Mouse (Mus musculus) limb, embryonic 11.5 days (tissue): ENCODE measurements at regions not wholly inside any gene's neighbourhood (a gene's known extent, or its start where the extent isn't known, plus 50 kb on each side); places are given as distances from the start of the nearest gene placed in this dataset.

Experiments
- ATAC-seq: fragments of 200-750 bp; cut with Nextera tagmentation; 2 replicates; pipeline ENCODE4 v1.8.0; 2017; ENCODE audit warnings: low read depth; ENCODE audit not compliant: insufficient number of reproducible peaks, low FRiP score, low TSS enrichment
- DNase-seq: peaks from one replicate; pipeline ENCODE4 v3.0.0-alpha.2; 2015; ENCODE audit warnings: low spot score
- H3K27ac ChIP-seq: fragments of 300-500 bp; sonication (generic); replicated peaks from 2 replicates; pipeline ENCODE4 v1.5.1; 2014; ENCODE audit warnings: low read depth, mild to moderate bottlenecking, low read length
- H3K27me3 ChIP-seq: fragments of 300-500 bp; sonication (generic); 2 replicates; pipeline ENCODE4 v1.6.1; 2014; ENCODE audit warnings: mild to moderate bottlenecking, low read length, mixed read lengths; ENCODE audit not compliant: control insufficient read depth, insufficient read depth
- H3K36me3 ChIP-seq: fragments of 300-500 bp; sonication (generic); 2 replicates; pipeline ENCODE4 v1.6.1; 2014; ENCODE audit warnings: mild to moderate bottlenecking, low read length, moderate library complexity, mixed read lengths; ENCODE audit not compliant: control insufficient read depth, insufficient read depth
- H3K4me1 ChIP-seq: fragments of 300-500 bp; sonication (generic); 2 replicates; pipeline ENCODE4 v1.6.1; 2014; ENCODE audit warnings: low read length, mixed read lengths; ENCODE audit not compliant: control insufficient read depth, insufficient read depth
- H3K4me2 ChIP-seq: fragments of 300-500 bp; sonication (generic); 2 replicates; pipeline ENCODE4 v1.6.1; 2014; ENCODE audit warnings: low read depth, mild to moderate bottlenecking, moderate library complexity; ENCODE audit not compliant: severe bottlenecking
- H3K4me3 ChIP-seq: fragments of 300-500 bp; sonication (generic); 2 replicates; pipeline ENCODE4 v1.5.1; 2014; ENCODE audit warnings: low read depth, low read length
- H3K9ac ChIP-seq: fragments of 300-500 bp; sonication (generic); 2 replicates; pipeline ENCODE4 v1.6.1; 2014; ENCODE audit warnings: mild to moderate bottlenecking, low read length
- H3K9me3 ChIP-seq: fragments of 300-500 bp; sonication (generic); 2 replicates; pipeline ENCODE4 v1.6.1; 2016; ENCODE audit warnings: low read length; ENCODE audit not compliant: control insufficient read depth
- WGBS: fragments of 180-500 bp; shearing (Covaris S2); extraction: QIAGEN DNeasy Blood & Tissue Kit; methylation state at CpG from one replicate; pipeline ENCODE4 v1.1.7; 2014; 5-methylcytosine and 5-hydroxymethylcytosine counted together

- Histone ChIP-seq H3K9ac (no peak overlapping the region), H3K36me3 (no peaks in the 10 kb centered on the region), H3K27ac (no peak overlapping the region), H3K4me2 (no peak overlapping the region), H3K4me1 (no peaks in the 10 kb centered on the region), H3K4me3 (no peak overlapping the region), H3K27me3 (no peaks in the 10 kb centered on the region), H3K9me3 (no peaks in the 10 kb centered on the region)
- WGBS = 86% methylated on average over 5 of the region's 5 CpGs
- ATAC-seq (no peak), DNase-seq (no peak)
These were observed 277.9 kb upstream of the Far2 start for GRCm38 (mm10) chr6:147769180-147769579.

- Histone ChIP-seq H3K36me3 (no peaks in the 10 kb centered on the region), H3K27me3 (no peaks in the 10 kb centered on the region), H3K4me3 (no peak overlapping the region), H3K9me3 (no peaks in the 10 kb centered on the region), H3K4me2 (no peak overlapping the region), H3K9ac (no peak overlapping the region), H3K4me1 (no peaks in the 10 kb centered on the region), H3K27ac (no peak overlapping the region)
- no peak for ATAC-seq
- no peak for DNase-seq
These were observed 277.0 kb upstream of the Far2 start for GRCm38 (mm10) chr6:147770034-147770433.

DNA sequence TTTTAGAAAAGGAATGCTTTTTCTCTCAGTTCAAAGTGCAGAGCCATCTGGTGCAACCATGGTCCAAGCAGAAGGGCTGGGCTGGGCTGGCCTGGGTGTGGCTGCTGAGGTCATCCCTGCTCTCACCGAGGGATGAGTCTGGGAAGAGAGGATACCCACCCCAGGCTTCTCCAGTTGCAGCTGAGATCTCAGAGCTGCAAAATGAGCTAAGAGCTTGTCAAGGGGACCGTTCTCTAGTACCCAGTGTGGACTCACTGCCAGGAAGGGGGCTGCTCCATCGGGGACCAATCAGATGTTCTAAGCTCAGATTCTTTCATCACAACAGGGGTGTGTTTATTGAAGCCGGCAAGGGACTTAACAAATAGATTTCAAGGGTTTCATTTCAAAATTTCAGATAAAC, 275.6 kb upstream of the Far2 start:
- Histone ChIP-seq H3K9ac (no peak overlapping the region), H3K4me1 (no peaks in the 10 kb centered on the region), H3K27ac (no peak overlapping the region), H3K9me3 (no peaks in the 10 kb centered on the region), H3K36me3 (no peaks in the 10 kb centered on the region), H3K4me2 (no peak overlapping the region), H3K27me3 (no peaks in the 10 kb centered on the region), H3K4me3 (no peak overlapping the region)
- WGBS = 46% methylated on average over 4 of the region's 4 CpGs
- DNase-seq = no peak
- ATAC-seq = no peak

- 79% methylated on average over 10 of the region's 10 CpGs for WGBS
- DNase-seq (no peak), ATAC-seq (no peak)
- Histone ChIP-seq H3K4me3 (no peak overlapping the region), H3K36me3 (no peaks in the 10 kb centered on the region), H3K9me3 (no peaks in the 10 kb centered on the region), H3K27ac (no peak overlapping the region), H3K9ac (no peak overlapping the region), H3K4me2 (no peak overlapping the region), H3K4me1 (no peaks in the 10 kb centered on the region), H3K27me3 (no peaks in the 10 kb centered on the region)
These were observed 273.2 kb upstream of the Far2 start for GRCm38 (mm10) chr6:147773904-147774303.

GRCm38 (mm10) chr6:147774626-147775025, 272.4 kb upstream of the Far2 start:
- no peaks in the 10 kb centered on the region for H3K27me3 ChIP-seq
- H3K9ac ChIP-seq = no peak overlapping the region
- ATAC-seq (peak; percentile 51; the same call in 1 of the 2 replicates), DNase-seq (no peak)
- no peaks in the 10 kb centered on the region for H3K4me1 ChIP-seq
- H3K9me3 ChIP-seq = no peaks in the 10 kb centered on the region
- 80% methylated on average over 6 of the region's 6 CpGs for WGBS
- H3K36me3 ChIP-seq = no peaks in the 10 kb centered on the region
- no peak overlapping the region for H3K27ac ChIP-seq
- no peak overlapping the region for H3K4me2 ChIP-seq
- H3K4me3 ChIP-seq = no peak overlapping the region

GRCm38 (mm10) chr6:147779466-147779865, 267.6 kb upstream of the Far2 start:
- H3K36me3 ChIP-seq = no peaks in the 10 kb centered on the region
- H3K4me1 ChIP-seq = no peaks in the 10 kb centered on the region
- no peak overlapping the region for H3K4me3 ChIP-seq
- no peak overlapping the region for H3K9ac ChIP-seq
- no peak overlapping the region for H3K27ac ChIP-seq
- H3K27me3 ChIP-seq = no peaks in the 10 kb centered on the region
- 80% methylated on average over 1 of the region's 1 CpGs for WGBS
- H3K4me2 ChIP-seq = no peak overlapping the region
- DNase-seq = no peak
- ATAC-seq = no peak
- H3K9me3 ChIP-seq = no peaks in the 10 kb centered on the region

DNA sequence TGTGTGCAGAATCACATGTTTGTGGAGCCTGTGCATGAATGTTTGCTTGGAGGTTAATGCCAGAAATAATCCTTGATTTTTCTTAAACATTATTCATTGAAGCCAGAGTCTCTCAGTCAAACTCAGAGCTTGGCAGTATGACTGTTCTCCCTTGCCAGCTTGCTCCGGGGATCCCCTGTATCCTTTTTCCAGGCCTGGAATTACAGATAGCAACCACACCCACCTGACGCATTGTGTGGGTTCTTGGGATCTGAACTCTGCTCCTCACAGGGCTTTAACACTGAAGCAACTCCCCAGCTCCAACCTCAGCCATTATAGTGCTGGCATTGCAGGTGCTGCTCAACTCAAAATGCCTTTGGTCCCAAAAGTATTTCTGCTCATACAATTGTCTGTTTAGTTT, 262.8 kb upstream of the Far2 start:
- no peak overlapping the region for H3K4me3 ChIP-seq
- H3K4me1 ChIP-seq = no peaks in the 10 kb centered on the region
- H3K9ac ChIP-seq = no peak overlapping the region
- H3K27ac ChIP-seq = no peak overlapping the region
- H3K36me3 ChIP-seq = no peaks in the 10 kb centered on the region
- 95% methylated on average over 2 of the region's 2 CpGs for WGBS
- H3K27me3 ChIP-seq = no peaks in the 10 kb centered on the region
- no peaks in the 10 kb centered on the region for H3K9me3 ChIP-seq
- ATAC-seq (no peak), DNase-seq (no peak)
- H3K4me2 ChIP-seq = no peak overlapping the region

GRCm38 (mm10) chr6:147784854-147785253, 262.2 kb upstream of the Far2 start:
- ATAC-seq (no peak), DNase-seq (no peak)
- no peaks in the 10 kb centered on the region for H3K27me3 ChIP-seq
- H3K9me3 ChIP-seq = no peaks in the 10 kb centered on the region
- no peak overlapping the region for H3K4me2 ChIP-seq
- 90% methylated on average over 6 of the region's 6 CpGs for WGBS
- no peaks in the 10 kb centered on the region for H3K4me1 ChIP-seq
- no peak overlapping the region for H3K27ac ChIP-seq
- H3K36me3 ChIP-seq = no peaks in the 10 kb centered on the region
- H3K9ac ChIP-seq = no peak overlapping the region
- H3K4me3 ChIP-seq = no peak overlapping the region

- no peaks in the 10 kb centered on the region for H3K36me3 ChIP-seq
- no peaks in the 10 kb centered on the region for H3K27me3 ChIP-seq
- WGBS = 79% methylated on average over 2 of the region's 2 CpGs
- H3K9me3 ChIP-seq = no peaks in the 10 kb centered on the region
- H3K4me1 ChIP-seq = no peaks in the 10 kb centered on the region
- DNase-seq (no peak), ATAC-seq (no peak)
- H3K4me2 ChIP-seq = no peak overlapping the region
- no peak overlapping the region for H3K4me3 ChIP-seq
- no peak overlapping the region for H3K9ac ChIP-seq
- H3K27ac ChIP-seq = no peak overlapping the region
These were observed 259.0 kb upstream of the Far2 start for GRCm38 (mm10) chr6:147788095-147788494.
